Mouse (Mus musculus): ENCODE measurements around the gene Ranbp3. TPM values are rescaled to one million over a fixed set of nuclear protein-coding genes. Genes with fewer than 3 reads are reported as not detected.

Gene Ranbp3
- polyA plus RNA-seq, 1 experiment from 2014 or later: 107 TPM

GRCm38 (mm10) chr17:56716655-56717362, 43.7 kb downstream of the Ranbp3 start:
- Histone ChIP-seq H3K27ac (ENCODE audit: low read length) (peak overlapping the region; percentile 79), H3K4me1 (ENCODE audit: insufficient read depth, low read length) (peaks cover 24% of the 10 kb centered on the region), H3K36me3 (ENCODE audit: insufficient read depth, low read length) (peaks cover 17% of the 10 kb centered on the region), H3K9me3 (ENCODE audit: low read length) (no peaks in the 10 kb centered on the region), H3K4me3 (ENCODE audit: low read length) (peak overlapping the region; percentile 87), H3K9ac (replicated peaks; ENCODE audit: low read length) (peak overlapping the region; percentile 88), H3K27me3 (ENCODE audit: insufficient read depth, low read length) (no peaks in the 10 kb centered on the region), H3K4me2 (replicated peaks; ENCODE audit: low read depth, low read length) (peak overlapping the region; percentile 82)
- ATAC-seq (ENCODE audit: low FRiP score, low TSS enrichment): peak; percentile 94
- under 1% methylated on average over 55 of the region's 55 CpGs for WGBS

GRCm38 (mm10) chr17:56717363-56718058, 44.4 kb downstream of the Ranbp3 start, which contains the start of the genes Ndufa11 and Vmac:
Gene Ndufa11 (plus strand): TSS chr17:56717767.
Gene Vmac (minus strand): TSS chr17:56718022.
- Histone ChIP-seq H3K4me1 (ENCODE audit: insufficient read depth, low read length) (peaks cover 32% of the 10 kb centered on the region), H3K4me3 (ENCODE audit: low read length) (peak within 1 kb of the TSS; percentile 87), H3K27ac (ENCODE audit: low read length) (peak within 1 kb of the TSS; percentile 79), H3K9me3 (ENCODE audit: low read length) (no peaks in the 10 kb centered on the region), H3K9ac (replicated peaks; ENCODE audit: low read length) (peak within 1 kb of the TSS; percentile 88), H3K27me3 (ENCODE audit: insufficient read depth, low read length) (no peaks in the 10 kb centered on the region), H3K4me2 (replicated peaks; ENCODE audit: low read depth, low read length) (peak within 1 kb of the TSS; percentile 82), H3K36me3 (ENCODE audit: insufficient read depth, low read length) (peaks cover 13% of the 10 kb centered on the region)
- WGBS: under 1% methylated on average over 59 of the region's 59 CpGs
- peak; percentile 73 for ATAC-seq (ENCODE audit: low FRiP score, low TSS enrichment)

- Histone ChIP-seq H3K4me2 (replicated peaks; ENCODE audit: low read depth, low read length) (no peak overlapping the region), H3K4me1 (ENCODE audit: insufficient read depth, low read length) (peaks cover 40% of the 10 kb centered on the region), H3K9ac (replicated peaks; ENCODE audit: low read length) (peak overlapping the region; percentile 33), H3K27me3 (ENCODE audit: insufficient read depth, low read length) (no peaks in the 10 kb centered on the region), H3K9me3 (ENCODE audit: low read length) (peaks cover 4% of the 10 kb centered on the region; the same call in 1 of the 2 replicates), H3K27ac (ENCODE audit: low read length) (peak overlapping the region; percentile 60), H3K4me3 (ENCODE audit: low read length) (no peak overlapping the region), H3K36me3 (ENCODE audit: insufficient read depth, low read length) (peaks cover 20% of the 10 kb centered on the region)
- ATAC-seq (ENCODE audit: low FRiP score, low TSS enrichment): 0 out of 2 replicates have a peak, but pooled peaks have one; percentile 11
- 16% methylated on average over 5 of the region's 5 CpGs for WGBS
Measured at GRCm38 (mm10) chr17:56722441-56722840, 49.3 kb downstream of the Ranbp3 start.

GRCm38 (mm10) chr17:56723419-56724161, 50.5 kb downstream of the Ranbp3 start:
- H3K4me3 ChIP-seq (ENCODE audit: low read length): no peak overlapping the region
- H3K9me3 ChIP-seq (ENCODE audit: low read length): peaks cover 4% of the 10 kb centered on the region; the same call in 1 of the 2 replicates
- H3K27me3 ChIP-seq (ENCODE audit: insufficient read depth, low read length): no peaks in the 10 kb centered on the region
- ATAC-seq (ENCODE audit: low FRiP score, low TSS enrichment): no peak
- no peak overlapping the region for H3K27ac ChIP-seq (ENCODE audit: low read length)
- peaks cover 20% of the 10 kb centered on the region for H3K36me3 ChIP-seq (ENCODE audit: insufficient read depth, low read length)
- no peak overlapping the region for H3K4me2 ChIP-seq (replicated peaks; ENCODE audit: low read depth, low read length)
- WGBS: 85% methylated on average over 11 of the region's 11 CpGs
- no peak overlapping the region for H3K9ac ChIP-seq (replicated peaks; ENCODE audit: low read length)
- H3K4me1 ChIP-seq (ENCODE audit: insufficient read depth, low read length): peaks cover 46% of the 10 kb centered on the region

GRCm38 (mm10) chr17:56727029-56727649, 54.0 kb downstream of the Ranbp3 start:
- H3K9ac ChIP-seq (replicated peaks; ENCODE audit: low read length): no peak overlapping the region; the same call in 1 of the 2 replicates
- H3K4me2 ChIP-seq (replicated peaks; ENCODE audit: low read depth, low read length): no peak overlapping the region
- H3K27me3 ChIP-seq (ENCODE audit: insufficient read depth, low read length): no peaks in the 10 kb centered on the region
- peak overlapping the region; percentile 68 for H3K27ac ChIP-seq (ENCODE audit: low read length)
- peaks cover 35% of the 10 kb centered on the region for H3K4me1 ChIP-seq (ENCODE audit: insufficient read depth, low read length)
- H3K9me3 ChIP-seq (ENCODE audit: low read length): peaks cover 4% of the 10 kb centered on the region; the same call in 1 of the 2 replicates
- peaks cover 9% of the 10 kb centered on the region for H3K36me3 ChIP-seq (ENCODE audit: insufficient read depth, low read length)
- H3K4me3 ChIP-seq (ENCODE audit: low read length): no peak overlapping the region
- WGBS: 7% methylated on average over 7 of the region's 7 CpGs
- ATAC-seq (ENCODE audit: low FRiP score, low TSS enrichment): peak; percentile 81

GRCm38 (mm10) chr17:56727659-56728058, 54.6 kb downstream of the Ranbp3 start:
- Histone ChIP-seq H3K27me3 (ENCODE audit: insufficient read depth, low read length) (no peaks in the 10 kb centered on the region), H3K4me2 (replicated peaks; ENCODE audit: low read depth, low read length) (no peak overlapping the region), H3K36me3 (ENCODE audit: insufficient read depth, low read length) (peaks cover 7% of the 10 kb centered on the region; the same call in 1 of the 2 replicates), H3K9ac (replicated peaks; ENCODE audit: low read length) (no peak overlapping the region; the same call in 1 of the 2 replicates), H3K9me3 (ENCODE audit: low read length) (peaks cover 4% of the 10 kb centered on the region; the same call in 1 of the 2 replicates), H3K4me3 (ENCODE audit: low read length) (no peak overlapping the region), H3K4me1 (ENCODE audit: insufficient read depth, low read length) (peaks cover 30% of the 10 kb centered on the region), H3K27ac (ENCODE audit: low read length) (peak overlapping the region; percentile 68; the same call in 1 of the 2 replicates)
- 6% methylated on average over 12 of the region's 12 CpGs for WGBS
- no peak for ATAC-seq (ENCODE audit: low FRiP score, low TSS enrichment)

GRCm38 (mm10) chr17:56728117-56728516, 55.0 kb downstream of the Ranbp3 start:
- H3K9me3 ChIP-seq (ENCODE audit: low read length): peaks cover 4% of the 10 kb centered on the region; the same call in 1 of the 2 replicates
- ATAC-seq (ENCODE audit: low FRiP score, low TSS enrichment): no peak
- WGBS: 9% methylated on average over 12 of the region's 12 CpGs
- no peak overlapping the region for H3K4me3 ChIP-seq (ENCODE audit: low read length)
- H3K27me3 ChIP-seq (ENCODE audit: insufficient read depth, low read length): no peaks in the 10 kb centered on the region
- H3K36me3 ChIP-seq (ENCODE audit: insufficient read depth, low read length): peaks cover 2% of the 10 kb centered on the region; the same call in 1 of the 2 replicates
- no peak overlapping the region for H3K9ac ChIP-seq (replicated peaks; ENCODE audit: low read length)
- H3K4me2 ChIP-seq (replicated peaks; ENCODE audit: low read depth, low read length): no peak overlapping the region
- H3K27ac ChIP-seq (ENCODE audit: low read length): no peak overlapping the region
- peaks cover 26% of the 10 kb centered on the region for H3K4me1 ChIP-seq (ENCODE audit: insufficient read depth, low read length)

GRCm38 (mm10) chr17:56729151-56729550, 56.1 kb downstream of the Ranbp3 start:
- WGBS: 49% methylated on average over 6 of the region's 6 CpGs
- ATAC-seq (ENCODE audit: low FRiP score, low TSS enrichment): no peak
- Histone ChIP-seq H3K4me1 (ENCODE audit: insufficient read depth, low read length) (peaks cover 23% of the 10 kb centered on the region), H3K27me3 (ENCODE audit: insufficient read depth, low read length) (no peaks in the 10 kb centered on the region), H3K4me3 (ENCODE audit: low read length) (no peak overlapping the region), H3K9ac (replicated peaks; ENCODE audit: low read length) (no peak overlapping the region), H3K4me2 (replicated peaks; ENCODE audit: low read depth, low read length) (no peak overlapping the region), H3K36me3 (ENCODE audit: insufficient read depth, low read length) (no peaks in the 10 kb centered on the region), H3K9me3 (ENCODE audit: low read length) (peaks cover 4% of the 10 kb centered on the region; the same call in 1 of the 2 replicates), H3K27ac (ENCODE audit: low read length) (no peak overlapping the region)

GRCm38 (mm10) chr17:56729656-56730055, 56.6 kb downstream of the Ranbp3 start:
- no peak overlapping the region for H3K27ac ChIP-seq (ENCODE audit: low read length)
- H3K4me3 ChIP-seq (ENCODE audit: low read length): no peak overlapping the region
- H3K27me3 ChIP-seq (ENCODE audit: insufficient read depth, low read length): no peaks in the 10 kb centered on the region
- peaks cover 23% of the 10 kb centered on the region for H3K4me1 ChIP-seq (ENCODE audit: insufficient read depth, low read length)
- H3K9ac ChIP-seq (replicated peaks; ENCODE audit: low read length): no peak overlapping the region
- 64% methylated on average over 2 of the region's 2 CpGs for WGBS
- H3K4me2 ChIP-seq (replicated peaks; ENCODE audit: low read depth, low read length): no peak overlapping the region
- no peaks in the 10 kb centered on the region for H3K36me3 ChIP-seq (ENCODE audit: insufficient read depth, low read length)
- H3K9me3 ChIP-seq (ENCODE audit: low read length): peaks cover 4% of the 10 kb centered on the region; the same call in 1 of the 2 replicates
- no peak for ATAC-seq (ENCODE audit: low FRiP score, low TSS enrichment)

Data from kidney, embryonic 16.5 days (tissue).